Mouse (Mus musculus) CD4-positive helper T cell, adult 2 months (primary cell): ENCODE results near the gene Vps53.
"Not testable (repeated sequence)": the region's sequence is repeated elsewhere in the genome, so short reads cannot be mapped to it uniquely, and the experiment has no call there.

Source experiments
- DNase-seq: peaks from one replicate; pipeline ENCODE4 v3.0.0-alpha.2; 2012; ENCODE audit warnings: low read depth, missing footprints, low spot score

Vps53 gene

GRCm38 (mm10) chr11:76019879-76020278 lies 159.6 kb downstream of the Vps53 start:
- DNase-seq, result no peak

- no peak for DNase-seq
Observed at GRCm38 (mm10) chr11:76015814-76016213, 163.6 kb downstream of the Vps53 start.

- DNase-seq, result peak; percentile 76
Observed at GRCm38 (mm10) chr11:76015251-76015650, 164.2 kb downstream of the Vps53 start.

GRCm38 (mm10) chr11:76010838-76011624 lies 168.4 kb downstream of the Vps53 start:
- DNase-seq, result no peak

GRCm38 (mm10) chr11:76009101-76009500 lies 170.3 kb downstream of the Vps53 start:
- no peak for DNase-seq

GRCm38 (mm10) chr11:76008162-76008561 lies 171.3 kb downstream of the Vps53 start:
- no peak for DNase-seq

GRCm38 (mm10) chr11:76004276-76004675 lies 175.2 kb downstream of the Vps53 start:
- not testable (repeated sequence) for DNase-seq

GRCm38 (mm10) chr11:76001237-76001878 lies 178.1 kb downstream of the Vps53 start:
- DNase-seq, result no peak

- no peak for DNase-seq
Observed at GRCm38 (mm10) chr11:76000701-76001100, 178.7 kb downstream of the Vps53 start.

GRCm38 (mm10) chr11:75999440-76000155 lies 179.8 kb downstream of the Vps53 start, which contains the start of gene 1700016K19Rik:
TSS of gene 1700016K19Rik (plus strand) at chr11:75999912.
- DNase-seq, result peak; percentile 90
